Mouse (Mus musculus) erythroblast, embryonic 14.5 days (primary cell): Measurements from ENCODE around the gene Wwp2.

Experiments used
- GATA1 ChIP-seq: IDR thresholded peaks from 2 replicates; pipeline ENCODE4 v1.6.1; 2012; ENCODE audit warnings: low read length, inconsistent platforms, mixed read lengths
- TAL1 ChIP-seq: IDR thresholded peaks from 3 replicates; pipeline ENCODE4 v1.6.1; 2012; ENCODE audit warnings: low read length, inconsistent platforms, mixed read lengths

DNA sequence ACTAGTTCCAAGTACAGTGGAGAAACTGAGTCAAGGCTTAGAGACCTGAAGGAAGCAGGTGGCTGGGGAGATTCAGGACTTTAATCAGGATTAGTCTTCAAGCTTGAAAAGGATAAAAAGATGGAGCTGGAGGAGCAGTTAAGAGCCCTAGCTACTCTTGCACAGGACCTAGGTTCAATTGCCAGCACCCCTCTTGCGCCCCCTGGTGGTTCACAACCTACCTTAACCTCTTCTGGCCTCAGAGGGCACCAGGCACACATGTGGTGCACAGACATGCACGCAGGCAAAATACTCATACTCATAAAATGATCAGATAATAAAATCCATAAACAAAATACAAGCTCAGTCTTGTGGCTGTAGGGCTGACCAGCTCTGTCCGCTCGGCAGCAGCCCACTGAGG is 136.3 kb downstream of the Wwp2 start:
- TF ChIP-seq TAL1 (no peak), GATA1 (no peak)
